ENCODE assay signal across 8 mouse cellular contexts in genomic region chr3:51170225-51170852, GRCm38 (mm10). TPM values are rescaled to one million over a fixed set of nuclear protein-coding genes. Genes with fewer than 3 reads are reported as not detected.
DNase-seq lines count a peak whose midpoint lies in the region; ATAC-seq and TF ChIP-seq lines count a peak whose summit lies in the region.

No protein-coding gene starts in this region.

- no peaks in the 10 kb centered on the region for H3K79me2 ChIP-seq in liver, adult 2 months (ENCODE audit: control insufficient read depth, insufficient read depth, low read length)

- peaks cover 4% of the 10 kb centered on the region; the same call in 1 of the 2 replicates for H3K4me1 ChIP-seq in kidney, embryonic 15.5 days
- no peaks in the 10 kb centered on the region for H3K4me1 ChIP-seq in liver, adult 2 months (ENCODE audit: control insufficient read depth, insufficient read depth, low read length)
- no peaks in the 10 kb centered on the region for H3K4me1 ChIP-seq in neural tube, embryonic 11.5 days (ENCODE audit: control insufficient read depth, insufficient read depth, low read length)
- peaks cover 9% of the 10 kb centered on the region; the same call in 1 of the 2 replicates for H3K4me1 ChIP-seq in stomach, embryonic 15.5 days

- H3K27ac ChIP-seq in kidney, embryonic 15.5 days, result no peak overlapping the region
- H3K27ac ChIP-seq in liver, adult 2 months (replicated peaks; ENCODE audit: insufficient read depth, low read depth, low read length), result no peak overlapping the region
- no peak overlapping the region for H3K27ac ChIP-seq in neural tube, embryonic 11.5 days (ENCODE audit: low read depth, low read length)
- no peak overlapping the region for H3K27ac ChIP-seq in stomach, embryonic 15.5 days

- ATAC-seq in kidney, embryonic 15.5 days (replicated peaks; ENCODE audit: low FRiP score), result 0 out of 2 replicates have a peak, but pooled peaks have one; percentile 60
- ATAC-seq in neural tube, embryonic 11.5 days (ENCODE audit: insufficient read depth, low FRiP score, low TSS enrichment), result peak; percentile 66; the same call in 1 of the 2 replicates
- ATAC-seq in stomach, embryonic 15.5 days (ENCODE audit: insufficient read depth, low FRiP score, low read depth), result 0 out of 2 replicates have a peak, but pooled peaks have one; percentile 50

- 33% methylated on average over 19 of the region's 19 CpGs for WGBS in kidney, embryonic 15.5 days
- WGBS in liver, adult 2 months, result 26% methylated on average over 19 of the region's 19 CpGs
- 32% methylated on average over 19 of the region's 19 CpGs for WGBS in neural tube, embryonic 11.5 days
- 28% methylated on average over 19 of the region's 19 CpGs for WGBS in stomach, embryonic 15.5 days

- H3K4me2 ChIP-seq in kidney, embryonic 15.5 days, result no peak overlapping the region
- H3K4me2 ChIP-seq in neural tube, embryonic 11.5 days (ENCODE audit: low read depth), result no peak overlapping the region
- H3K4me2 ChIP-seq in stomach, embryonic 15.5 days, result no peak overlapping the region

- no peaks in the 10 kb centered on the region for H3K36me3 ChIP-seq in kidney, embryonic 15.5 days
- no peaks in the 10 kb centered on the region for H3K36me3 ChIP-seq in liver, adult 2 months (ENCODE audit: control insufficient read depth, insufficient read depth, low read length)
- no peaks in the 10 kb centered on the region for H3K36me3 ChIP-seq in neural tube, embryonic 11.5 days (ENCODE audit: control insufficient read depth, insufficient read depth, low read length)
- no peaks in the 10 kb centered on the region for H3K36me3 ChIP-seq in stomach, embryonic 15.5 days

- no peak overlapping the region for H3K9ac ChIP-seq in kidney, embryonic 15.5 days
- no peak overlapping the region for H3K9ac ChIP-seq in liver, adult 2 months (ENCODE audit: low read depth, low read length)
- no peak overlapping the region for H3K9ac ChIP-seq in neural tube, embryonic 11.5 days (ENCODE audit: low read length)
- H3K9ac ChIP-seq in stomach, embryonic 15.5 days, result no peak overlapping the region

- peak; percentile 97 for TF ChIP-seq CTCF in liver, adult 2 months (IDR thresholded peaks at IDR 0.05; ENCODE audit: low read depth, low read length)

- DNase-seq in 416B (ENCODE audit: low read depth), result peak; percentile 71
- peak; percentile 67 for DNase-seq in adrenal gland, adult 8-10 months
- peak; percentile 79 for DNase-seq in embryo, embryonic 11 days
- peak; percentile 68 to 75 for DNase-seq in gastrocnemius, postnatal 4 days (ENCODE audit: low spot score in 2 of 2)
- peak; percentile 53 for DNase-seq in liver, adult 2 months (ENCODE audit: extremely low read depth, low read depth, low spot score)
- DNase-seq in neural tube, embryonic 11.5 days (ENCODE audit: low spot score), result peak; percentile 86

- peaks cover 2% of the 10 kb centered on the region; the same call in 1 of the 2 replicates for H3K27me3 ChIP-seq in kidney, embryonic 15.5 days
- no peaks in the 10 kb centered on the region for H3K27me3 ChIP-seq in liver, adult 2 months (ENCODE audit: control insufficient read depth, insufficient read depth, low read length)
- no peaks in the 10 kb centered on the region for H3K27me3 ChIP-seq in neural tube, embryonic 11.5 days (ENCODE audit: control insufficient read depth, insufficient read depth, low read length)
- H3K27me3 ChIP-seq in stomach, embryonic 15.5 days (replicated peaks), result no peaks in the 10 kb centered on the region

- no peak for TF ChIP-seq POLR2A in liver, adult 2 months (IDR thresholded peaks at IDR 0.05; ENCODE audit: extremely low read depth, insufficient read depth, low read length)

- H3K9me3 ChIP-seq in kidney, embryonic 15.5 days (replicated peaks), result no peaks in the 10 kb centered on the region
- no peaks in the 10 kb centered on the region for H3K9me3 ChIP-seq in neural tube, embryonic 11.5 days (ENCODE audit: control insufficient read depth, low read length)
- no peaks in the 10 kb centered on the region for H3K9me3 ChIP-seq in stomach, embryonic 15.5 days

- no peak overlapping the region for H3K4me3 ChIP-seq in kidney, embryonic 15.5 days (replicated peaks)
- no peak overlapping the region for H3K4me3 ChIP-seq in liver, adult 2 months (ENCODE audit: insufficient read depth, low read depth, low read length)
- H3K4me3 ChIP-seq in neural tube, embryonic 11.5 days (ENCODE audit: low read depth, low read length), result no peak overlapping the region
- H3K4me3 ChIP-seq in stomach, embryonic 15.5 days (replicated peaks), result no peak overlapping the region

RNA-seq across cellular contexts. Expression of gene Noct, which starts 53.9 kb away (rescaled TPM):
- 10 to 100 TPM; 12.8 to 16.4 (median 14.1) TPM for total RNA-seq in adrenal gland, adult 8-10 months (2022)
- total RNA-seq in gastrocnemius, postnatal 4 days (2021), result 10 to 100 TPM; 11.0 to 12.3 TPM
- 8.5 and 8.8 TPM in 2 replicates for polyA plus RNA-seq in kidney, embryonic 15.5 days (2015; fragmentation: Nextera tagmentation; extraction: Ambion mirVana)
- 12.0 and 12.1 TPM in 2 replicates for total RNA-seq in liver, adult 2 months (2014; rRNA removed)
- 9.8 and 12.5 TPM in 2 replicates for polyA plus RNA-seq in liver, adult 2 months (2012; rRNA removed)
- polyA plus RNA-seq in neural tube, embryonic 11.5 days (2014; fragmentation: Nextera tagmentation; extraction: Ambion mirVana), result 15.1 TPM in 2 replicates
- 8.5 and 9.3 TPM in 2 replicates for polyA plus RNA-seq in stomach, embryonic 15.5 days (2015; fragmentation: Nextera tagmentation; extraction: Ambion mirVana)
